Mouse (Mus musculus): ENCODE results near the gene Ptafr.

DNA sequence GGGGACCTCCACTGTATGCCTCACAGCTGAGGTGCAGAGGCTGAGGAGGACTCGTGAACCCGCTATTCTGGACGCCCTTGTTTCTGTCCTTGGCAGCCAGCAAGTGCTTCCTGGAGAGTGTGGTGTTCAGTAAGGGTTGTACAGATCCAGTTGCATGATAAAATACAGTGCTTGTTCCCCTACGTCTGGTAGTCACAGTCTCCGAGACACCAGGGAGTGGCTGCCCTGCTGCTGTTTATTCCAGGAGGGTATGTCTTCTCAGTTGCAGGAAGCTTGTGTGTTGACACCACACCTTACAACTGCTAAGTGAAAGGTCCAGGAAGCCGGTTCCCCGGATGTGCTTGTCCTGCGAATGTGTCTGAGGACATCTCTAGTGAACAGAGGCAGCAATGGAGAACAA lies 9.2 kb upstream of the Ptafr start:
- TF ChIP-seq ETS1 (conservative IDR thresholded peaks at IDR 0.05; ENCODE audit: low read depth, low read length) (no peak), CTCF (conservative IDR thresholded peaks at IDR 0.05 in 1 of 2, IDR thresholded peaks at IDR 0.05 in 1 of 2; ENCODE audit: low read depth in 2 of 2, low read length in 2 of 2) (no peak), POLR2A (IDR thresholded peaks at IDR 0.05; ENCODE audit: low read depth, low read length) (no peak), MAZ (IDR thresholded peaks at IDR 0.05; ENCODE audit: low read depth, low read length) (no peak), RAD21 (IDR thresholded peaks at IDR 0.05; ENCODE audit: low read depth, low read length) (no peak), GABPA (IDR thresholded peaks at IDR 0.05; ENCODE audit: insufficient replicate concordance, low read depth, low read length) (no peak)

Data from CH12.LX (cell line).